Mouse (Mus musculus) kidney, embryonic 16.5 days (tissue): ENCODE data around the gene Olfr519. TPM values are rescaled to one million over a fixed set of nuclear protein-coding genes. Genes with fewer than 3 reads are reported as not detected.

Experiments used
- ATAC-seq: fragments of 200-750 bp; cut with Nextera tagmentation; 2 replicates; pipeline ENCODE4 v1.8.0; 2017; ENCODE audit warnings: moderate TSS enrichment; ENCODE audit not compliant: low FRiP score, low TSS enrichment
- H3K27ac ChIP-seq: fragments of 300-500 bp; sonication (generic); 2 replicates; pipeline ENCODE4 v1.5.1; 2014; ENCODE audit warnings: low read length
- H3K27me3 ChIP-seq: fragments of 300-500 bp; sonication (generic); 2 replicates; pipeline ENCODE4 v1.6.1; 2014; ENCODE audit warnings: low read length, control low read depth, mixed read lengths; ENCODE audit not compliant: insufficient read depth
- H3K36me3 ChIP-seq: fragments of 300-500 bp; sonication (generic); 2 replicates; pipeline ENCODE4 v1.6.1; 2014; ENCODE audit warnings: low read length, control low read depth, mixed read lengths; ENCODE audit not compliant: insufficient read depth
- H3K4me1 ChIP-seq: fragments of 300-500 bp; sonication (generic); 2 replicates; pipeline ENCODE4 v1.6.1; 2014; ENCODE audit warnings: low read length, control low read depth, mixed read lengths; ENCODE audit not compliant: insufficient read depth
- H3K4me2 ChIP-seq: fragments of 300-500 bp; sonication (generic); replicated peaks from 2 replicates; pipeline ENCODE4 v1.6.1; 2014; ENCODE audit warnings: low read depth, low read length
- H3K4me3 ChIP-seq: fragments of 300-500 bp; sonication (generic); 2 replicates; pipeline ENCODE4 v1.5.1; 2014; ENCODE audit warnings: mild to moderate bottlenecking, low read length
- H3K9ac ChIP-seq: fragments of 300-500 bp; sonication (generic); replicated peaks from 2 replicates; pipeline ENCODE4 v1.6.1; 2014; ENCODE audit warnings: low read length
- H3K9me3 ChIP-seq: fragments of 300-500 bp; sonication (generic); 2 replicates; pipeline ENCODE4 v1.6.1; 2016; ENCODE audit warnings: low read length, control low read depth
- WGBS: fragments of 180-500 bp; shearing (Covaris S2); extraction: QIAGEN DNeasy Blood & Tissue Kit; methylation state at CpG from one replicate; pipeline ENCODE4 v1.1.7; 2014; 5-methylcytosine and 5-hydroxymethylcytosine counted together
- polyA plus RNA-seq: library from polyadenylated mRNA; unstranded; fragments of >200 nt; fragmentation: Nextera tagmentation; extraction: Ambion mirVana; gene quantifications from 2 replicates; pipeline ENCODE4 v1.2.1, GENCODE M21; 2015

Gene Olfr519
- not detected in 2 replicates for polyA plus RNA-seq

DNA sequence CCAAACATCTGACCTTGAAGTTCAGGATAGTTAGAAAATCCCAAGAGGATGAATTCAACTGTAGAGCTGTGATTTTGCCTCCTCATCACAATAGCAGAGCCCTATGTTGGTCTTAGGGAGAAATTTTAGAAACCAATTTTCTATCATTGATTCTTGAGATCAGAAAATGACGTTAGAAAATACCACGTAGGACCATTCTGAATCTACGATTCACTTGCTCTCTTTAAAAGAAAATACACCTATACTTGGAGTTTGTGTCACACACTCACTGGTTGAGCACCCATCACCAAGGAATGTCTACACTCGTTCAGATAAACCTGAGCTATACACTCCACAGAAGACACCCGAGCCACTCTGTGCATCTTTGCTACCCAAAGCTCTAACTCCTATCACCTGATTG, at the start of gene Olfr519:
Gene Olfr519 (minus strand): TSS at position 101 of the 400 bp plus-strand sequence.
- H3K9ac ChIP-seq = no peak within 1 kb of the TSS
- no peaks in the 10 kb centered on the region for H3K9me3 ChIP-seq
- 89% methylated on average over 5 of the region's 5 CpGs for WGBS
- H3K27ac ChIP-seq = no peak within 1 kb of the TSS
- no peaks in the 10 kb centered on the region for H3K4me1 ChIP-seq
- H3K27me3 ChIP-seq = no peaks in the 10 kb centered on the region
- H3K4me3 ChIP-seq = no peak within 1 kb of the TSS
- no peak for ATAC-seq
- H3K4me2 ChIP-seq = no peak within 1 kb of the TSS
- no peaks in the 10 kb centered on the region for H3K36me3 ChIP-seq

DNA sequence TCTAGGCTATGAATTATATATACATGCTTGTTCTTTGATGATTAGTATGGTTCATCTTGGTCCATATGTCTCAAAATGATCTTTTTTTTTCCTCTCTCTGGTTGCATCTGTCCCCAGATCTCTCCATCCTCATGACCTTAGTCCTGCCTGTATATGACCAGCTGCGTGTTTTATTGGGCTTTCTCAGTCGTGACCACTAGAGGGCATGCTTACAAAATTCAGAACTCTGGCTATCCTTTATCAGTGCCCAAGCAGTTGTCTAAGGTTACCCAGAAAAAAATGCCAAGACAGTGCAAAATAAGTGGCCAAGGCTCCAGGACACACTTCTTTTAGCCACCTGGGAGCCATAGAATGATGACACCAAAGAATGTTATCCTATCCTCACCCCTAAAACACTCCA, 49.8 kb upstream of the Olfr519 start:
- 7% methylated on average over 2 of the region's 2 CpGs for WGBS
- Histone ChIP-seq H3K4me1 (no peaks in the 10 kb centered on the region), H3K9me3 (no peaks in the 10 kb centered on the region), H3K27ac (no peak overlapping the region), H3K9ac (no peak overlapping the region), H3K4me3 (no peak overlapping the region), H3K4me2 (no peak overlapping the region), H3K27me3 (peaks cover under 1% of the 10 kb centered on the region), H3K36me3 (peaks cover 41% of the 10 kb centered on the region)
- ATAC-seq = peak; percentile 52; the same call in 1 of the 2 replicates

GRCm38 (mm10) chr7:108941466-108941865, 47.2 kb upstream of the Olfr519 start:
- no peak for ATAC-seq
- peaks cover 61% of the 10 kb centered on the region for H3K36me3 ChIP-seq

GRCm38 (mm10) chr7:108936591-108936990, 42.4 kb upstream of the Olfr519 start:
- Histone ChIP-seq H3K4me1 (peaks cover 15% of the 10 kb centered on the region), H3K9ac (no peak overlapping the region), H3K4me2 (no peak overlapping the region), H3K27ac (no peak overlapping the region), H3K27me3 (no peaks in the 10 kb centered on the region), H3K36me3 (peaks cover 43% of the 10 kb centered on the region), H3K9me3 (no peaks in the 10 kb centered on the region), H3K4me3 (no peak overlapping the region)
- WGBS = 98% methylated on average over 4 of the region's 4 CpGs
- ATAC-seq = no peak

More at GRCm38 (mm10) chr7:108941466-108941865, 47.2 kb upstream of the Olfr519 start:
- Histone ChIP-seq H3K27me3 (no peaks in the 10 kb centered on the region), H3K9me3 (no peaks in the 10 kb centered on the region), H3K4me3 (no peak overlapping the region), H3K4me1 (no peaks in the 10 kb centered on the region), H3K4me2 (no peak overlapping the region), H3K27ac (no peak overlapping the region), H3K9ac (no peak overlapping the region)
- WGBS = 92% methylated on average over 9 of the region's 9 CpGs

- Histone ChIP-seq H3K4me3 (peak overlapping the region; percentile 97), H3K9me3 (no peaks in the 10 kb centered on the region), H3K27ac (no peak overlapping the region), H3K4me2 (peak overlapping the region; percentile 82), H3K9ac (peak overlapping the region; percentile 96), H3K4me1 (peaks cover 15% of the 10 kb centered on the region), H3K27me3 (no peaks in the 10 kb centered on the region), H3K36me3 (peaks cover 31% of the 10 kb centered on the region)
- WGBS = 76% methylated on average over 7 of the region's 7 CpGs
- no peak for ATAC-seq
These were observed 41.2 kb upstream of the Olfr519 start for GRCm38 (mm10) chr7:108935411-108935810.

GRCm38 (mm10) chr7:108934836-108935235, 40.6 kb upstream of the Olfr519 start:
- peaks cover 26% of the 10 kb centered on the region for H3K36me3 ChIP-seq
- H3K9me3 ChIP-seq = no peaks in the 10 kb centered on the region
- ATAC-seq = no peak
- H3K9ac ChIP-seq = peak overlapping the region; percentile 96
- H3K4me3 ChIP-seq = peak overlapping the region; percentile 97
- peaks cover 15% of the 10 kb centered on the region for H3K4me1 ChIP-seq
- H3K4me2 ChIP-seq = peak overlapping the region; percentile 82
- H3K27ac ChIP-seq = no peak overlapping the region; the same call in 1 of the 2 replicates
- H3K27me3 ChIP-seq = no peaks in the 10 kb centered on the region
- 2% methylated on average over 8 of the region's 8 CpGs for WGBS

- Histone ChIP-seq H3K9me3 (no peaks in the 10 kb centered on the region), H3K9ac (peak within 1 kb of the TSS; percentile 96), H3K4me2 (peak within 1 kb of the TSS; percentile 82), H3K4me1 (peaks cover 15% of the 10 kb centered on the region), H3K36me3 (peaks cover 21% of the 10 kb centered on the region), H3K27ac (peak within 1 kb of the TSS; percentile 74), H3K4me3 (peak within 1 kb of the TSS; percentile 97), H3K27me3 (no peaks in the 10 kb centered on the region)
- 2% methylated on average over 47 of the region's 50 CpGs for WGBS
- ATAC-seq = peak; percentile 97
These were observed 39.8 kb upstream of the Olfr519 start, which contains the start of gene Eif3f for GRCm38 (mm10) chr7:108933794-108934731. Gene Eif3f, plus strand, starts transcription at chr7:108934417.

DNA sequence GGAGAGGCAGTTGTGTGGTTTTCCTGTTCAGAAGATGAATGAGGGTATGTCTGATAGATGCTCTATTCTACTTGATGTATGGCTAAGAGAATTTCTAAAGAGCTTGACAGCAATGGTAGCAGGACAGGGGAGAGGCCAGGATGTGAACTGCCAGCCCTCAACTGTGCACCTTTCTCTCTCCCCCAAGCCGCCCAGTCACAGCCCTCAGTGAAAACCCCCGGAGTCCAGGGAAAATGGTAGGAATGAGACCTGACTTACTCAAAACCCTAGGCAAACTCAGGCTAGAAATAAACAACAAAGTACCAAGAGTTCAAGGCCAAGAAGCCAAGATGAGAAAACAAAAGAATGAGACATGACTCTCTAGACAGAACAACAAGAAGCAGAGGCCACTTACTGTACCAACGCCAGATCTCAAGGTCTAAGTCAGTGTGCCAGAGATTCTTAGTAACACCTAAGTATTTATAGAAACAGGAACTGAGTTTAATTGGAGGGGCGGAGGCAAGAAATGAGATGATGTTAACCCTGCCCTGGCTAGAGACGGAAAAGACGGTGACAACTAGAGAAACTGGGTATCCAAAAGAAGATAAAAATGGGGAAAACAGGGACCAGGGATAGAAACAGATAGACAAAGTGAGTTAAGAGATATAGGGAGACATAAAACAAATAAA, 35.6 kb upstream of the Olfr519 start, which contains the start of gene Nlrp10:
Gene Nlrp10 (minus strand): TSS at position 453 of the 668 bp plus-strand sequence.
- WGBS = 69% methylated on average over 6 of the region's 6 CpGs
- Histone ChIP-seq H3K4me3 (no peak within 1 kb of the TSS), H3K27ac (no peak within 1 kb of the TSS), H3K27me3 (no peaks in the 10 kb centered on the region), H3K4me2 (no peak within 1 kb of the TSS), H3K9me3 (no peaks in the 10 kb centered on the region), H3K36me3 (no peaks in the 10 kb centered on the region), H3K9ac (no peak within 1 kb of the TSS), H3K4me1 (peaks cover under 1% of the 10 kb centered on the region; the same call in 1 of the 2 replicates)
- no peak for ATAC-seq

DNA sequence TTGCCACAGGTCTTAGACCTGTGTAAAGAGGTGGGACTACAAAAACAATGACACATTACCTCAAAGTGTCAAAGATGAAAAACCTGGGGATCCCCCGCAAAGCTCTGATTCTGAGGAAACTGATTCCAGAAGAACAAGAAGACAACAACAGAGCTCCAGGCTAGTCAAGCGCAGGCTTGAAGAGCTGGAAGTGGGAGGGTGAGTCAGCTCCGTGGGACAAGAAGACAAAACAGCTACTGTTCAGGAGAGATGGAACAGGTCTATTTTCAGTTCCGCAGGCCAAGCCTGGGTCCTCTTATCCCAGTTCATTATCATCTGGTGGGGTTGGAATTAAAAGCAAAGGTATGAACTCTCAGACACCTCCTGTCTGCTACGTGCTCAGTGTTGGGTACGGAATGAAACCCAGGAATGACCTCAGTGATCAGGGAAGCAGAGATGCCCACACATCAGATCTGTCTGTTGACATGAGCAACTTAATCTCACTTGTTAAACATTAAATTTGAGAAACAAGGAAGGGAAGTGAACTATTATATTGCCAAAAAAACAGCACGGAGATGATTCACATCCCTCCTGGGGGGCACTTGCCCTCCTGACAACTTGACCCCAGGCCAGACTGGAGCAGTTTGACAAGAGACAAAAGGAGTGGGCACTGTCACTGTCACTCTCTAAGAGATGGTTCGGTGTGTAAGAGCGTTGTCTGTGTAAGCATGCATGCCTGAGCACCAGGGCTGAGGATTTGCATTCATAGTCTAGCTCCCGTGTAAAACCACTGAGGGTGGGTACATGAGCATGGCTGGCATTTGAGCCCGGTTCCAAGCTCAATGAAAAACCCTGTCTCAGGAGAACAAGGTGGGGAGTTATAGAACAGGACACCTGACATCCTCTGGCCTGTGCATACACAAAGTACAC, 34.3 kb upstream of the Olfr519 start:
- 69% methylated on average over 11 of the region's 11 CpGs for WGBS
- Histone ChIP-seq H3K27ac (no peak overlapping the region), H3K9ac (no peak overlapping the region), H3K4me3 (no peak overlapping the region), H3K4me1 (no peaks in the 10 kb centered on the region), H3K4me2 (no peak overlapping the region), H3K9me3 (no peaks in the 10 kb centered on the region), H3K36me3 (no peaks in the 10 kb centered on the region), H3K27me3 (no peaks in the 10 kb centered on the region)
- no peak for ATAC-seq
